Mouse (Mus musculus): ENCODE data around the gene Xdh. TPM values are rescaled to one million over a fixed set of nuclear protein-coding genes. Genes with fewer than 3 reads are reported as not detected.
"Not testable (repeated sequence)": the region's sequence is repeated elsewhere in the genome, so short reads cannot be mapped to it uniquely, and the experiment has no call there.

The Xdh gene
- total and polyA plus RNA-seq, 2 experiments from 2014 or later = 0.37 to 0.93 TPM

- DNase-seq (ENCODE audit: low spot score) (no peak), ATAC-seq (no peak)
- H3K9me3 ChIP-seq (ENCODE audit: low read length) = no peaks in the 10 kb centered on the region
- WGBS = 76% methylated on average over 3 of the region's 3 CpGs
- H3K27ac ChIP-seq = no peak overlapping the region
- no peak overlapping the region for H3K9ac ChIP-seq (replicated peaks; ENCODE audit: low read length)
- H3K4me3 ChIP-seq (ENCODE audit: low read length) = no peak overlapping the region
- no peaks in the 10 kb centered on the region for H3K27me3 ChIP-seq (ENCODE audit: insufficient read depth, low read length)
- TF ChIP-seq CTCF (IDR thresholded peaks at IDR 0.05; ENCODE audit: low read depth) = no peak
- no peaks in the 10 kb centered on the region for H3K36me3 ChIP-seq (ENCODE audit: insufficient read depth, low read length)
- no peak overlapping the region for H3K4me2 ChIP-seq (ENCODE audit: low read depth, low read length)
- H3K4me1 ChIP-seq (ENCODE audit: insufficient read depth, low read length) = no peaks in the 10 kb centered on the region
Measured at GRCm38 (mm10) chr17:73845632-73846031, 104.4 kb downstream of the Xdh start.

DNA sequence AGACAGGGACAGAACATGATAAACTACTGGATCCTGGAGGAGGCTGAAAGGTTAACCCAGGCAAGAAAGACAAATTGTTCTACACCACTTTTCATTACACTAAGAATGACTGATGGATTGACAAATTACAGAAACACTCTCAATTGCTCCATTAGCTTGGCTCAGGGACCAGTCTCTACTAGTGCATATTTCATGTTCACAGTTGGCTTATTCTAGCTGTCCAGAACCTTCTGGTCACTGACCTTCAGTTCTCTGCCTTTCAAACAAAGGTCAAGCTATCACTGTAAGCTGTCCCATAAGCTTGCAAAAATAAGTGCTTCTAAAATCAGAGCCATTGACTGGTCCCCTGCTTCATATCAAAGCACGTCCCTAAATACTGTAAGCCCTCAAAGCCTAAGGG, 107.0 kb downstream of the Xdh start:
- DNase-seq (ENCODE audit: low spot score) (no peak), ATAC-seq (no peak)
- Histone ChIP-seq H3K4me2 (ENCODE audit: low read depth, low read length) (no peak overlapping the region), H3K9me3 (ENCODE audit: low read length) (no peaks in the 10 kb centered on the region), H3K36me3 (ENCODE audit: insufficient read depth, low read length) (no peaks in the 10 kb centered on the region), H3K9ac (replicated peaks; ENCODE audit: low read length) (no peak overlapping the region), H3K4me1 (ENCODE audit: insufficient read depth, low read length) (no peaks in the 10 kb centered on the region), H3K27me3 (ENCODE audit: insufficient read depth, low read length) (no peaks in the 10 kb centered on the region), H3K27ac (no peak overlapping the region), H3K4me3 (ENCODE audit: low read length) (no peak overlapping the region)
- WGBS = 74% methylated on average over 1 of the region's 1 CpGs
- TF ChIP-seq CTCF (IDR thresholded peaks at IDR 0.05; ENCODE audit: low read depth) = no peak

DNA sequence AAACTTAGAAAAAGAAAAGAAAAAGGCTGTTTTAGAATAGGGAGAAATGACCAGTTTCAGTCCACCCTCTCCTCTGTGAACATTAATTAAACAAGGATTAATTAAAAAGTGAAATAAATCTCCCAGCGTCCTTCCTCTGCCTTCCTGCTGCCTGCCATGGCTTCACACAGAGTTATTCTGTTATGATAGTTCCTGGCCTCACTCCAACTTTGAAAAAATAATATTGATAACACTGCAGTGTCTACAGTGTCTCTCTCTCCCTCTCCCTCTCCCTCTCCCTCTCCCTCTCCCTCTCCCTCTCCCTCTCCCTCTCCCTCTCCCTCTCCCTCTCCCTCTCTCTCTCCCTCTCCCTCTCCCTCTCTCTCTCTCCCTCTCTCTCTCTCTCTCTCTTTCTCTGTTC, 110.1 kb downstream of the Xdh start:
- H3K4me1 ChIP-seq (ENCODE audit: insufficient read depth, low read length); H3K9ac ChIP-seq (replicated peaks; ENCODE audit: low read length); H3K4me3 ChIP-seq (ENCODE audit: low read length); H3K4me2 ChIP-seq (ENCODE audit: low read depth, low read length); H3K36me3 ChIP-seq (ENCODE audit: insufficient read depth, low read length); ATAC-seq; H3K27ac ChIP-seq; H3K27me3 ChIP-seq (ENCODE audit: insufficient read depth, low read length); H3K9me3 ChIP-seq (ENCODE audit: low read length): not testable (repeated sequence)
- peak; percentile 64 for DNase-seq (ENCODE audit: low spot score)
- WGBS = 7% methylated on average over 1 of the region's 1 CpGs

DNA sequence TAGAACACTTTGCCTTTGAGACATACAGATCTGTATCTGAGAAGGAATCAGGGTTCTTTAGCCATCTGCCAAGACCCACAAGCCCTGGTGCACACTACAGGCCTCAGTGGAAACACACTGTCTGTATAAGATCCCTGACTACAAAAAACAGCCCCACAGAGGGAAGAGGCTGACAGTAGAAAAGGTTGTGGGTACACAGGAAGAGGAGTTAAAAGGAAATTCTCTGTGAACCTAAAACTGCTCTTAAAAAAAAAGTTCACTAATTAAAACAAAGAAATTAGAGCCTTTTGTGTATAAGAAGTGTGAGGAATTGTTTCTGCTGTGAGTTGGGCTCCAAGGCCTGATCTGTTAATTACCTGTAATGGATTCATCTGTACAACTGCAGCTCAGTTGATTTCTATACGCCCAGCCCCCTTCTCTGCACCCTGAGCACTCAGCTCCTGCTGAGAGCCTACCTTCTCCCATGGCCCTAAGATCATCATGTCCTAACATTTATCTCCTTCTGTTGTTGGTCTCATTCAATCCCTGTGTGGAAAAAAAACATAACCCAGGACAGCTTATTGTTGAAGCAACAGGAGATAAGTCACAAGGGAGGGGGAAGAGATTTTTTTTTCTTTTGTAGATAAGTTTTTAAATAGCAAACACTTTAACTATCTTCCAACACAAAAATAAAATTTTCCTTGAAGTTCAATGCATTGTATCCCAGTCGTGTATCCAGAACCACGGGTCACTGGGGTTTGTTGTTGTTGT, 110.7 kb downstream of the Xdh start:
- Histone ChIP-seq H3K4me2 (ENCODE audit: low read depth, low read length) (no peak overlapping the region), H3K27ac (no peak overlapping the region), H3K9me3 (ENCODE audit: low read length) (no peaks in the 10 kb centered on the region), H3K36me3 (ENCODE audit: insufficient read depth, low read length) (no peaks in the 10 kb centered on the region), H3K4me1 (ENCODE audit: insufficient read depth, low read length) (no peaks in the 10 kb centered on the region), H3K9ac (replicated peaks; ENCODE audit: low read length) (no peak overlapping the region), H3K4me3 (ENCODE audit: low read length) (no peak overlapping the region), H3K27me3 (ENCODE audit: insufficient read depth, low read length) (no peaks in the 10 kb centered on the region)
- TF ChIP-seq CTCF (IDR thresholded peaks at IDR 0.05; ENCODE audit: low read depth) = no peak
- no peak for ATAC-seq
- DNase-seq (ENCODE audit: low spot score) = no peak
- WGBS = 49% methylated on average over 3 of the region's 3 CpGs

DNA sequence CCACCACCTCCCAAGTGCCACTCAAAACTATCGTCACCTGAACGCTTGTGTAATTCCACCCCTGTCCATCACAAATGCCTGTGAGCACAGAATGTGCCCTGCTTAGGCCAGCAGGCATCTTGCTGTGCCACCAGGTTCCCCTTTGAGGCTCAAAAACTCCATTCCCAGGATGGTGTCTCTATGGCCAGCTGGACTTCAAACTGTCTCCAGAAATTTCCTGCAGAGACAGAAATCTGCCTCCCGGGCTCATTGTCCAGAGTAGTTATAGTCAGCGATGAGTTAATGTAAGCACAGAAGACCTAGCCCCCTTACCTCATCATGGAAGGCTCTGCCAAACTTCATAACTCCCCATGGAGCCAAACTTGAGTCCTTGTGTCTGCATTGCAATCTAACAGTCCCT, 112.8 kb downstream of the Xdh start:
- Histone ChIP-seq H3K4me2 (ENCODE audit: low read depth, low read length) (no peak overlapping the region), H3K9me3 (ENCODE audit: low read length) (no peaks in the 10 kb centered on the region), H3K4me3 (ENCODE audit: low read length) (no peak overlapping the region), H3K27ac (no peak overlapping the region), H3K4me1 (ENCODE audit: insufficient read depth, low read length) (no peaks in the 10 kb centered on the region), H3K9ac (replicated peaks; ENCODE audit: low read length) (no peak overlapping the region), H3K36me3 (ENCODE audit: insufficient read depth, low read length) (no peaks in the 10 kb centered on the region), H3K27me3 (ENCODE audit: insufficient read depth, low read length) (no peaks in the 10 kb centered on the region)
- WGBS = 68% methylated on average over 4 of the region's 4 CpGs
- ATAC-seq = no peak
- DNase-seq (ENCODE audit: low spot score) = no peak
- TF ChIP-seq CTCF (IDR thresholded peaks at IDR 0.05; ENCODE audit: low read depth) = no peak

DNA sequence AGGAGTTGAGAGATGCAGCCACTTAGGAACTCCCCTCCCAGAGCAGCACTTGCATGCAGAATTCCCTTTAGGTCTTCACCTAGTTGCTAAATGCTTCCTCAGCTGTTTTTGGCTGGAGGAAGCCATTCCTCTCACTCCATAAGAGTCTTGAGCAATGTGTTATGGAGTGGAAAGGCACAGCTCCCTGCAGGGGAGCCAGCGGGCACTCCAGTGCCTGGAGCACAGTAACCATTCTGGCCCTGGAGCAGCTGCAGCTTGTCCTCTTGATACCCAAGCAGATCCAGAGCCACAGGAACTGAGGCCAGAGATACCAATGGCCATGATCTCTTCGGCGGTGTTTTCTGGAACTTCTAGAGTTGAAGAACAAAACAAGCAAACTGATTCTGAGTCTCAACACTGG, 113.4 kb downstream of the Xdh start:
- H3K4me1 ChIP-seq (ENCODE audit: insufficient read depth, low read length) = no peaks in the 10 kb centered on the region
- H3K4me2 ChIP-seq (ENCODE audit: low read depth, low read length) = no peak overlapping the region
- H3K9me3 ChIP-seq (ENCODE audit: low read length) = no peaks in the 10 kb centered on the region
- no peak overlapping the region for H3K27ac ChIP-seq
- WGBS = 78% methylated on average over 3 of the region's 3 CpGs
- no peak for TF ChIP-seq CTCF (IDR thresholded peaks at IDR 0.05; ENCODE audit: low read depth)
- H3K4me3 ChIP-seq (ENCODE audit: low read length) = no peak overlapping the region
- no peak overlapping the region for H3K9ac ChIP-seq (replicated peaks; ENCODE audit: low read length)
- no peak for DNase-seq (ENCODE audit: low spot score)
- no peaks in the 10 kb centered on the region for H3K36me3 ChIP-seq (ENCODE audit: insufficient read depth, low read length)
- no peak for ATAC-seq
- no peaks in the 10 kb centered on the region for H3K27me3 ChIP-seq (ENCODE audit: insufficient read depth, low read length)

Other genes with a start within 250 kb of the Xdh start
- gene Galnt14, start 239.7 kb downstream of the Xdh start, total RNA-seq (2014; rRNA removed) = 17.3 and 23.2 TPM in 2 replicates
- gene Galnt14, start 239.7 kb downstream of the Xdh start, polyA plus RNA-seq (2015; fragmentation: Nextera tagmentation; extraction: Ambion mirVana) = 15.5 and 17.1 TPM in 2 replicates
- gene Ehd3, start 146.1 kb downstream of the Xdh start, total RNA-seq (2014; rRNA removed) = 42.7 and 51.6 TPM in 2 replicates
- 22.8 and 25.5 TPM in 2 replicates for gene Ehd3, start 146.1 kb downstream of the Xdh start, polyA plus RNA-seq (2015; fragmentation: Nextera tagmentation; extraction: Ambion mirVana)
- 0.11 and 0.58 TPM in 2 replicates for gene Srd5a2, start 97.7 kb upstream of the Xdh start, total RNA-seq (2014; rRNA removed)
- gene Srd5a2, start 97.7 kb upstream of the Xdh start, polyA plus RNA-seq (2015; fragmentation: Nextera tagmentation; extraction: Ambion mirVana) = not detected in 2 replicates